Mouse (Mus musculus): ENCODE measurements around the gene Try4. TPM values are rescaled to one million over a fixed set of nuclear protein-coding genes. Genes with fewer than 3 reads are reported as not detected.
"Not testable (repeated sequence)": the region's sequence is repeated elsewhere in the genome, so short reads cannot be mapped to it uniquely, and the experiment has no call there.

Try4 gene
- polyA plus RNA-seq, 2 experiments = not detected

DNA sequence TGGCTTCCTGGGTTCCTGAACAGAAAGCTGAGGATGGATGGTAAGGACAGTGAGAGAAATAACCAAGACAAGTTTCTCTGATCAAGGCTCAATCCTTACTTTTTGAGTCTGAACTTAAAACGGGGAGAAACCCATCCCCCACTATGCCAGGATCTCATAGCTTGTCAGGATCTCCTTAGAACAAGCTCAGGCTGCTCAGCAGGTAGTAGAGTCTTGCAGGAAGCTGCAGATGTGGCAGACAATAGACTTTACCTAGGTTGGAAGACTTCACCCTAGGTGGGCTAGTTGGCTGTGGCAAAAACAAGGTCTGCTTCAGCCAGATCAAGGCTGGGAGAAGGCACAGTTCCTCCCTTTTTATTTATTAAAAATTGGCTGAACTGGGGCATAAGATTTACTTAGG lies 3.8 kb upstream of the Try4 start:
- H3K27me3 ChIP-seq (ENCODE audit: control insufficient read depth, insufficient read depth, low read length) = no peaks in the 10 kb centered on the region
- no peak overlapping the region for H3K4me3 ChIP-seq (replicated peaks; ENCODE audit: low read length)
- H3K4me2 ChIP-seq (replicated peaks; ENCODE audit: low read depth, low read length, severe bottlenecking) = no peak overlapping the region
- H3K9me3 ChIP-seq (ENCODE audit: control insufficient read depth, low read length) = no peaks in the 10 kb centered on the region
- no peak for DNase-seq (ENCODE audit: low spot score)
- no peaks in the 10 kb centered on the region for H3K36me3 ChIP-seq (ENCODE audit: control insufficient read depth, insufficient read depth, low read length)
- no peaks in the 10 kb centered on the region for H3K4me1 ChIP-seq (ENCODE audit: control insufficient read depth, insufficient read depth, low read length)
- no peak overlapping the region for H3K9ac ChIP-seq (ENCODE audit: low read depth, low read length, severe bottlenecking)
- no peak for ATAC-seq (ENCODE audit: low FRiP score, low read depth)
- WGBS = 36% methylated on average over 1 of the region's 1 CpGs
- TF ChIP-seq POLR2A (IDR thresholded peaks at IDR 0.05; ENCODE audit: borderline replicate concordance, extremely low read depth, insufficient read depth, insufficient read length) = no peak
- H3K27ac ChIP-seq (replicated peaks; ENCODE audit: low read depth, low read length) = no peak overlapping the region

DNA sequence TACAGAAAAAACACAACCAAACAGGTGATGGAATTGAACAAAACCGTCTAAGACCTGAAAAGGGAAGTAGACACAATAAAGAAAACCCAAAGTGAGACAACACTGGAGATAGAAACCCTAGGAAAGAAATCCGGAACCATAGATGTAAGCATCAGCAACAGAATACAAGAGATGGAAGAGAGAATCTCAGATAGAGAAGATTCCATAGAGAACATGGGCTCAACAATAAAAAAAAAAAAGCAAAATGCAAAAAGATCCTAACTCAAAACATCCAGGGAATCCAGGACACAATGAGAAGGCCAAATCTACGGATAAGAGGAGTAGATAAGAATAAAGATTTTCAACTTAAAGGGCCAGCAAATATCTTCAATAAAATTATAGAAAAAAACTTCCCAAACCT lies 14.7 kb downstream of the Try4 start, which contains the start of gene Try5:
Gene Try5 (minus strand): TSS at position 101 of the 400 bp plus-strand sequence.
- H3K4me1 ChIP-seq (ENCODE audit: control insufficient read depth, insufficient read depth, low read length); DNase-seq (ENCODE audit: low spot score); ATAC-seq (ENCODE audit: low FRiP score, low read depth); H3K9ac ChIP-seq (ENCODE audit: low read depth, low read length, severe bottlenecking); H3K36me3 ChIP-seq (ENCODE audit: control insufficient read depth, insufficient read depth, low read length); H3K9me3 ChIP-seq (ENCODE audit: control insufficient read depth, low read length); H3K27me3 ChIP-seq (ENCODE audit: control insufficient read depth, insufficient read depth, low read length); H3K27ac ChIP-seq (replicated peaks; ENCODE audit: low read depth, low read length); H3K4me2 ChIP-seq (replicated peaks; ENCODE audit: low read depth, low read length, severe bottlenecking); H3K4me3 ChIP-seq (replicated peaks; ENCODE audit: low read length): not testable (repeated sequence)
- 68% methylated on average over 3 of the region's 3 CpGs for WGBS

DNA sequence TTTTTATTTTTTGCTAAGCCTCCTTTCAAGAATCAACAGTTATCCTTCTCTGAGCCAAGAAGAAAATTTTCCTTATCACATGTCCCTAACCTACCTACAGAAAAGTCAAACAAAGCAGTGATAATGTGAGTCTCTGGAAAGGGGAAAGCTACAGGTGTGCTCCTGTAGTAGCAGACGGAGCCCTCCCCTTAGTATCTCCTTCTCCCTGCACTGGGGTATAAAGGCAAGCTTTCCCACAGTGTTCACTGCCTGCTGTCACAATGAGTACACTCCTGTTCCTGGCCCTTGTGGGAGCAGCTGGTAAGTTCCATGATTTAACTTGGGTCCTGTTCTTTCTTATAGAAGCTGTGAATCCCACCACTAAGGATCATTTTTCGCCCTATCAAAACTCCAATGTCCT lies 51.9 kb downstream of the Try4 start, which contains the start of gene Try10:
Gene Try10 (plus strand): TSS at position 174 of the 400 bp plus-strand sequence.
- Histone ChIP-seq H3K4me3 (replicated peaks; ENCODE audit: low read length) (no peak within 1 kb of the TSS), H3K4me2 (replicated peaks; ENCODE audit: low read depth, low read length, severe bottlenecking) (no peak within 1 kb of the TSS), H3K9ac (ENCODE audit: low read depth, low read length, severe bottlenecking) (no peak within 1 kb of the TSS), H3K9me3 (ENCODE audit: control insufficient read depth, low read length) (no peaks in the 10 kb centered on the region), H3K36me3 (ENCODE audit: control insufficient read depth, insufficient read depth, low read length) (no peaks in the 10 kb centered on the region), H3K4me1 (ENCODE audit: control insufficient read depth, insufficient read depth, low read length) (no peaks in the 10 kb centered on the region), H3K27me3 (ENCODE audit: control insufficient read depth, insufficient read depth, low read length) (no peaks in the 10 kb centered on the region), H3K27ac (replicated peaks; ENCODE audit: low read depth, low read length) (no peak within 1 kb of the TSS)
- TF ChIP-seq POLR2A (IDR thresholded peaks at IDR 0.05; ENCODE audit: borderline replicate concordance, extremely low read depth, insufficient read depth, insufficient read length) = no peak
- DNase-seq (ENCODE audit: low spot score) (no peak), ATAC-seq (ENCODE audit: low FRiP score, low read depth) (no peak)
- WGBS = 72% methylated on average over 2 of the region's 2 CpGs

Other genes starting within 250 kb of the Try4 start
- not detected in 2 replicates for gene Try5, start 14.6 kb downstream of the Try4 start, polyA plus RNA-seq (2012; rRNA removed)
- not detected in 2 replicates for gene Try5, start 14.6 kb downstream of the Try4 start, polyA plus RNA-seq (2014; fragmentation: Nextera tagmentation; extraction: Ambion mirVana)
- not detected in 2 replicates for gene Try10, start 51.8 kb downstream of the Try4 start, polyA plus RNA-seq (2012; rRNA removed)
- not detected in 2 replicates for gene Try10, start 51.8 kb downstream of the Try4 start, polyA plus RNA-seq (2014; fragmentation: Nextera tagmentation; extraction: Ambion mirVana)
- gene Prss3, start 75.4 kb downstream of the Try4 start, polyA plus RNA-seq (2012; rRNA removed) = not detected in 2 replicates
- not detected in 2 replicates for gene Prss3, start 75.4 kb downstream of the Try4 start, polyA plus RNA-seq (2014; fragmentation: Nextera tagmentation; extraction: Ambion mirVana)
- gene Gm5771, start 90.1 kb downstream of the Try4 start, polyA plus RNA-seq (2012; rRNA removed) = not detected in 2 replicates
- not detected in 2 replicates for gene Gm5771, start 90.1 kb downstream of the Try4 start, polyA plus RNA-seq (2014; fragmentation: Nextera tagmentation; extraction: Ambion mirVana)
- gene Gm10334, start 143.9 kb downstream of the Try4 start, polyA plus RNA-seq (2012; rRNA removed) = not detected in 2 replicates
- gene Gm10334, start 143.9 kb downstream of the Try4 start, polyA plus RNA-seq (2014; fragmentation: Nextera tagmentation; extraction: Ambion mirVana) = not detected in 2 replicates
- gene Prss1, start 156.7 kb downstream of the Try4 start, polyA plus RNA-seq (2012; rRNA removed) = not detected in 2 replicates
- not detected in 2 replicates for gene Prss1, start 156.7 kb downstream of the Try4 start, polyA plus RNA-seq (2014; fragmentation: Nextera tagmentation; extraction: Ambion mirVana)
- 0.08 and 0.18 TPM in 2 replicates for gene Prss2, start 219.5 kb downstream of the Try4 start, polyA plus RNA-seq (2012; rRNA removed)
- gene Prss2, start 219.5 kb downstream of the Try4 start, polyA plus RNA-seq (2014; fragmentation: Nextera tagmentation; extraction: Ambion mirVana) = not detected in 2 replicates